Mouse (Mus musculus): ENCODE results near the gene Gm10715. TPM values are rescaled to one million over a fixed set of nuclear protein-coding genes. Genes with fewer than 3 reads are reported as not detected.
A peak's percentile ranks its signal among the peaks of the same experiment; 100 is the strongest.
"Not testable (repeated sequence)": the region's sequence is repeated elsewhere in the genome, so short reads cannot be mapped to it uniquely, and the experiment has no call there.

The Gm10715 gene
- polyA plus RNA-seq, 1 experiment from 2014 or later = not detected

DNA sequence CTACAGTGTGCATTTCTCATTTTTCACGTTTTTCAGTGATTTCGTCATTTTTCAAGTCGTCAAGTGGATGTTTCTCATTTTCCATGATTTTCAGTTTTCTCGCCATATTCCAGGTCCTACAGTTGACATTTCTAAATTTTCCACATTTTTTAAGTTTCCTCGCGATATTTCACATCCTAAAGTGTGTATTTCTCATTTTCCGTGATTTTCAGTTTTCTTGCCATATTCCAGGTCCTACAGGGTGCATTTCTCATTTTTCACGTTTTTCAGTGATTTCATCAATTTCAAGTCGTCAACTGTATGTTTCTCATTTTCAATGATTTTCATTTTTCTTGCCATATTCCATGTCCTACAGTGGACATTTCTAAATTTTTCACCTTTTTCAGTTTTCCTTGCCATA, 21.3 kb upstream of the Gm10715 start, which contains the start of gene Gm10720:
TSS of gene Gm10720 (plus strand) at position 301 of the 400 bp plus-strand sequence.
- H3K27me3 ChIP-seq; H3K27ac ChIP-seq; H3K4me3 ChIP-seq; ATAC-seq (ENCODE audit: insufficient number of reproducible peaks, insufficient read depth, low FRiP score, low TSS enrichment); H3K9ac ChIP-seq; H3K4me1 ChIP-seq; H3K4me2 ChIP-seq (replicated peaks); H3K36me3 ChIP-seq; H3K9me3 ChIP-seq: not testable (repeated sequence)
- WGBS = 64% methylated on average over 5 of the region's 9 CpGs

DNA sequence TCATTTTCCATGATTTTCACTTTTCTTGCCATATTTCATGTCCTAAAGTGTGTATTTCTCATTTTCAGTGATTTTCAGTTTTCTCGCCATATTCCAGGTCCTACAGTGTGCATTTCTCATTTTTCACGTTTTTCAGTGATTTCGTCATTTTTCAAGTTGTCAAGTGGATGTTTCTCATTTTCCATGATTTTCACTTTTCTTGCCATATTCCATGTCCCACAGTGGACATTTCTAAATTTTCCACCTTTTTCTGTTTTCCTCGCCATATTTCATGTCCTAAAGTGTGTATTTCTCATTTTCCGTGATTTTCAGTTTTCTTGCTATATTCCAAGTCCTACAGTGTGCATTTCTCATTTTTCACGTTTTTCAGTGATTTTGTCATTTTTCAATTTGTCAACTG, 20.8 kb upstream of the Gm10715 start:
- not testable (repeated sequence) for H3K36me3 ChIP-seq; H3K27me3 ChIP-seq; H3K9me3 ChIP-seq; ATAC-seq (ENCODE audit: insufficient number of reproducible peaks, insufficient read depth, low FRiP score, low TSS enrichment); H3K4me1 ChIP-seq; H3K4me2 ChIP-seq (replicated peaks); H3K4me3 ChIP-seq; H3K9ac ChIP-seq; H3K27ac ChIP-seq
- WGBS = 75% methylated on average over 6 of the region's 6 CpGs

DNA sequence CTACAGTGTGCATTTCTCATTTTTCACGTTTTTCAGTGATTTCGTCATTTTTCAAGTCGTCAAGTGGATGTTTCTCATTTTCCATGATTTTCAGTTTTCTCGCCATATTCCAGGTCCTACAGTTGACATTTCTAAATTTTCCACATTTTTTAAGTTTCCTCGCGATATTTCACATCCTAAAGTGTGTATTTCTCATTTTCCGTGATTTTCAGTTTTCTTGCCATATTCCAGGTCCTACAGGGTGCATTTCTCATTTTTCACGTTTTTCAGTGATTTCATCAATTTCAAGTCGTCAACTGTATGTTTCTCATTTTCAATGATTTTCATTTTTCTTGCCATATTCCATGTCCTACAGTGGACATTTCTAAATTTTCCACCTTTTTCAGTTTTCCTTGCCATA, 19.6 kb upstream of the Gm10715 start, which contains the start of gene Gm10719:
TSS of gene Gm10719 (plus strand) at position 301 of the 400 bp plus-strand sequence.
- H3K9me3 ChIP-seq; H3K27ac ChIP-seq; H3K4me1 ChIP-seq; H3K36me3 ChIP-seq; H3K9ac ChIP-seq; ATAC-seq (ENCODE audit: insufficient number of reproducible peaks, insufficient read depth, low FRiP score, low TSS enrichment); H3K27me3 ChIP-seq; H3K4me3 ChIP-seq; H3K4me2 ChIP-seq (replicated peaks): not testable (repeated sequence)
- 29% methylated on average over 2 of the region's 9 CpGs for WGBS

DNA sequence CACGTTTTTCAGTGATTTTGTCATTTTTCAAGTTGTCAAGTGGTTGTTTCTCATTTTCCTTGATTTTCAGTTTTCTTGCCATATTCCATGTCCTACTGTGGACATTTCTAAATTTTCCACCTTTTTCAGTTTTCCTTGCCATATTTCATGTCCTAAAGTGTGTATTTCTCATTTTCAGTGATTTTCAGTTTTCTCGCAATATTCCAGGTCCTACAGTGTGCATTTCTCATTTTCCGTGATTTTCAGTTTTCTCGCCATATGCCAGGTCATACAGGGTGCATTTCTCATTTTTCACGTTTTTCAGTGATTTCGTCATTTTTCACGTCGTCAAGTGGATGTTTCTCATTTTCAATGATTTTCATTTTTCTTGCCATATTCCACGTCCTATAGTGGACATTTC, 17.7 kb upstream of the Gm10715 start:
- not testable (repeated sequence) for H3K27me3 ChIP-seq; H3K4me2 ChIP-seq (replicated peaks); H3K9ac ChIP-seq; H3K27ac ChIP-seq; H3K9me3 ChIP-seq; H3K4me3 ChIP-seq; H3K4me1 ChIP-seq; H3K36me3 ChIP-seq; ATAC-seq (ENCODE audit: insufficient number of reproducible peaks, insufficient read depth, low FRiP score, low TSS enrichment)
- 62% methylated on average over 9 of the region's 9 CpGs for WGBS

- not testable (repeated sequence) for H3K9me3 ChIP-seq; H3K4me1 ChIP-seq; H3K36me3 ChIP-seq; H3K4me3 ChIP-seq; H3K9ac ChIP-seq; H3K4me2 ChIP-seq (replicated peaks); H3K27me3 ChIP-seq; H3K27ac ChIP-seq
- ATAC-seq (ENCODE audit: insufficient number of reproducible peaks, insufficient read depth, low FRiP score, low TSS enrichment) = peak; percentile 68; the same call in 1 of the 2 replicates
- 76% methylated on average over 17 of the region's 19 CpGs for WGBS
Observed at GRCm38 (mm10) chr9:3019835-3020727, 16.6 kb upstream of the Gm10715 start.

DNA sequence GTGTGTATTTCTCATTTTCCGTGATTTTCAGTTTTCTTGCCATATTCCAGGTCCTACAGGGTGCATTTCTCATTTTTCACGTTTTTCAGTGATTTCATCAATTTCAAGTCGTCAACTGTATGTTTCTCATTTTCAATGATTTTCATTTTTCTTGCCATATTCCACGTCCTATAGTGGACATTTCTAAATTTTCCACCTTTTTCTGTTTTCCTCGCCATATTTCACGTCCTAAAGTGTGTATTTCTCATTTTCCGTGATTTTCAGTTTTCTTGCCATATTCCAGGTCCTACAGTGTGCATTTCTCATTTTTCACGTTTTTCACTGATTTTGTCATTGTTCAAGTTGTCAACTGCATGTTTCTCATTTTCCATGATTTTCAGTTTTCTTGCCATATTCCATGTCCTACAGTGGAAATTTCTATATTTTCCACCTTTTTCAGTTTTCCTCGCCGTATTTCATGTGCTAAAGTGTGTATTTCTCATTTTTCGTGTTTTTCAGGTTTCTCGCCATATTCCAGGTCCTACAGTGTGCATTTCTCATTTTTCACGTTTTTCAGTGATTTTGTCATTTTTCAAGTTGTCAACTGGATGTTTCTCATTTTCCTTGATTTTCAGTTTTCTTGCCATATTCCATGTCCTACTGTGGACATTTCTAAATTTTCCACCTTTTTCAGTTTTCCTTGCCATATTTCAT, 14.2 kb upstream of the Gm10715 start:
- H3K4me3 ChIP-seq; H3K27ac ChIP-seq; ATAC-seq (ENCODE audit: insufficient number of reproducible peaks, insufficient read depth, low FRiP score, low TSS enrichment); H3K36me3 ChIP-seq; H3K4me1 ChIP-seq; H3K9ac ChIP-seq; H3K4me2 ChIP-seq (replicated peaks); H3K27me3 ChIP-seq; H3K9me3 ChIP-seq: not testable (repeated sequence)
- WGBS = 73% methylated on average over 11 of the region's 13 CpGs

DNA sequence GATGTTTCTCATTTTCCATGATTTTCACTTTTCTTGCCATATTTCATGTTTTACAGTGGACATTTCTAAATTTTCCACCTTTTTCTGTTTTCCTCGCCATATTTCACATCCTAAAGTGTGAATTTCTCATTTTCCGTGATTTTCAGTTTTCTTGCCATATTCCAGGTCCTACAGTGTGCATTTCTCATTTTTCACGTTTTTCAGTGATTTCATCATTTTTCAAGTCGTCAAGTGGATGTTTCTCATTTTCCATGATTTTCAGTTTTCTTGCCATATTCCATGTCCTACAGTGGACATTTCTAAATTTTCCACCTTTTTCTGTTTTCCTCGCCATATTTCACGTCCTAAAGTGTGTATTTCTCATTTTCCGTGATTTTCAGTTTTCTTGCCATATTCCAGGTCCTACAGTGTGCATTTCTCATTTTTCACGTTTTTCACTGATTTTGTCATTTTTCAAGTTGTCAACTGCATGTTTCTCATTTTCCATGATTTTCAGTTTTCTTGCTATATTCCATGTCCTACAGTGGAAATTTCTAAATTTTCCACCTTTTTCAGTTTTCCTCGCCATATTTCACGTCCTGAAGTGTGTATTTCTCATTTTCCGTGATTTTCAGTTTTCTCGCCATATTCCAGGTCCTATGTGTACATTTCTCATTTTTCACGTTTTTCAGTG, 13.2 kb upstream of the Gm10715 start, which contains the start of gene Gm10718:
TSS of gene Gm10718 (plus strand) at position 236 of the 673 bp plus-strand sequence.
- not testable (repeated sequence) for H3K4me2 ChIP-seq (replicated peaks); ATAC-seq (ENCODE audit: insufficient number of reproducible peaks, insufficient read depth, low FRiP score, low TSS enrichment)
- 76% methylated on average over 12 of the region's 13 CpGs for WGBS

GRCm38 (mm10) chr9:3023985-3024648, 12.6 kb upstream of the Gm10715 start:
- not testable (repeated sequence) for H3K4me2 ChIP-seq (replicated peaks); H3K4me3 ChIP-seq; H3K27ac ChIP-seq; H3K9me3 ChIP-seq; H3K4me1 ChIP-seq; H3K27me3 ChIP-seq; H3K9ac ChIP-seq; H3K36me3 ChIP-seq; ATAC-seq (ENCODE audit: insufficient number of reproducible peaks, insufficient read depth, low FRiP score, low TSS enrichment)
- 74% methylated on average over 16 of the region's 16 CpGs for WGBS

More for the DNA sequence above, 13.2 kb upstream of the Gm10715 start, which contains the start of gene Gm10718:
- not testable (repeated sequence) for H3K4me1 ChIP-seq, H3K36me3 ChIP-seq, H3K27ac ChIP-seq, H3K9ac ChIP-seq, H3K9me3 ChIP-seq, H3K4me3 ChIP-seq, H3K27me3 ChIP-seq

DNA sequence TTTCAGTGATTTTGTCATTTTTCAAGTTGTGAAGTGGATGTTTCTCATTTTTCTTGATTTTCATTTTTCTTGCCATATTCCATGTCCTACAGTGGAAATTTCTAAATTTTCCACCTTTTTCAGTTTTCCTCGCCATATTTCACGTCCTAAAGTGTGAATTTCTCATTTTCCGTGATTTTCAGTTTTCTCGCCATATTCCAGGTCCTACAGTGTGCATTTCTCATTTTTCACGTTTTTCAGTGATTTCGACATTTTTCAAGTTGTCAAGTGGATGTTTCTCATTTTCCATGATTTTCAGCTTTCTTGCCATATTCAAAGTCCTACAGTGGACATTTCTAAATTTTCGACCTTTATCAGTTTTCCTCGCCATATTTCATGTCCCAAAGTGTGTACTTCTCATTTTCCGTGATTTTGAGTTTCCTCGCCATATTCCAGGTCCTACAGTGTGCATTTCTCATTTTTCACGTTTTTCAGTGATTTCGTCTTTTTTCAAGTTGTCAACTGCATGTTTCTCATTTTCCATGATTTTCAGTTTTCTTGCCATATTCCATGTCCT, 11.7 kb upstream of the Gm10715 start, which contains the start of gene Gm10717:
TSS of gene Gm10717 (plus strand) at position 506 of the 556 bp plus-strand sequence.
- H3K4me1 ChIP-seq; ATAC-seq (ENCODE audit: insufficient number of reproducible peaks, insufficient read depth, low FRiP score, low TSS enrichment); H3K9me3 ChIP-seq; H3K4me2 ChIP-seq (replicated peaks); H3K4me3 ChIP-seq; H3K27ac ChIP-seq; H3K9ac ChIP-seq; H3K27me3 ChIP-seq; H3K36me3 ChIP-seq: not testable (repeated sequence)
- 69% methylated on average over 12 of the region's 12 CpGs for WGBS

GRCm38 (mm10) chr9:3025653-3026052, 11.0 kb upstream of the Gm10715 start:
- H3K4me1 ChIP-seq; H3K36me3 ChIP-seq; H3K9me3 ChIP-seq; ATAC-seq (ENCODE audit: insufficient number of reproducible peaks, insufficient read depth, low FRiP score, low TSS enrichment); H3K9ac ChIP-seq; H3K27ac ChIP-seq; H3K27me3 ChIP-seq; H3K4me3 ChIP-seq; H3K4me2 ChIP-seq (replicated peaks): not testable (repeated sequence)
- 76% methylated on average over 5 of the region's 6 CpGs for WGBS

GRCm38 (mm10) chr9:3026136-3026535, 10.5 kb upstream of the Gm10715 start:
- H3K36me3 ChIP-seq, H3K27ac ChIP-seq: not testable (repeated sequence)
- WGBS = 76% methylated on average over 5 of the region's 5 CpGs

More at GRCm38 (mm10) chr9:3026136-3026535, 10.5 kb upstream of the Gm10715 start:
- H3K4me2 ChIP-seq (replicated peaks); H3K9ac ChIP-seq; H3K4me3 ChIP-seq; H3K27me3 ChIP-seq; ATAC-seq (ENCODE audit: insufficient number of reproducible peaks, insufficient read depth, low FRiP score, low TSS enrichment); H3K4me1 ChIP-seq; H3K9me3 ChIP-seq: not testable (repeated sequence)

Data from embryonic facial prominence, embryonic 12.5 days (tissue).